Mouse (Mus musculus): ENCODE data around the gene Myocos. TPM values are rescaled to one million over a fixed set of nuclear protein-coding genes. Genes with fewer than 3 reads are reported as not detected.

Myocos gene
- total and polyA plus RNA-seq, 3 experiments = not detected

GRCm38 (mm10) chr1:162601288-162601687, 56.7 kb downstream of the Myocos start:
- no peak overlapping the region for H3K4me3 ChIP-seq (ENCODE audit: low read depth, low read length)
- H3K9me3 ChIP-seq (replicated peaks) = no peaks in the 10 kb centered on the region
- ATAC-seq (ENCODE audit: extremely low read depth, insufficient number of reproducible peaks, low FRiP score, poor library complexity, severe bottlenecking) (no peak), DNase-seq (ENCODE audit: low spot score) (no peak)
- H3K4me1 ChIP-seq (ENCODE audit: insufficient read depth, low read depth, low read length) = no peaks in the 10 kb centered on the region; the same call in 1 of the 2 replicates
- peaks cover 49% of the 10 kb centered on the region for H3K36me3 ChIP-seq (replicated peaks)
- H3K27me3 ChIP-seq (ENCODE audit: insufficient read depth, low read length) = no peaks in the 10 kb centered on the region
- TF ChIP-seq GATA2 (IDR thresholded peaks at IDR 0.05; ENCODE audit: borderline replicate concordance, low read depth, low read length) = no peak
- no peak for TF ChIP-seq GATA1 (IDR thresholded peaks at IDR 0.05; ENCODE audit: borderline replicate concordance, low read length)
- no peak for TF ChIP-seq POLR2AphosphoS5 (IDR thresholded peaks at IDR 0.05; ENCODE audit: insufficient replicate concordance, low read depth, low read length)
- no peak for TF ChIP-seq TAL1 (conservative IDR thresholded peaks at IDR 0.05; ENCODE audit: low read depth, low read length)
- TF ChIP-seq CTCF (IDR thresholded peaks at IDR 0.05; ENCODE audit: low read depth, low read length) = no peak

- no peaks in the 10 kb centered on the region; the same call in 1 of the 2 replicates for H3K4me1 ChIP-seq (ENCODE audit: insufficient read depth, low read depth, low read length)
- DNase-seq (ENCODE audit: low spot score) (no peak), ATAC-seq (ENCODE audit: extremely low read depth, insufficient number of reproducible peaks, low FRiP score, poor library complexity, severe bottlenecking) (no peak)
- H3K9me3 ChIP-seq (replicated peaks) = no peaks in the 10 kb centered on the region
- H3K27me3 ChIP-seq (ENCODE audit: insufficient read depth, low read length) = no peaks in the 10 kb centered on the region
- H3K36me3 ChIP-seq (replicated peaks) = peaks cover 58% of the 10 kb centered on the region
- no peak for TF ChIP-seq CTCF (IDR thresholded peaks at IDR 0.05; ENCODE audit: low read depth, low read length)
- TF ChIP-seq POLR2AphosphoS5 (IDR thresholded peaks at IDR 0.05; ENCODE audit: insufficient replicate concordance, low read depth, low read length) = no peak
- no peak for TF ChIP-seq GATA1 (IDR thresholded peaks at IDR 0.05; ENCODE audit: borderline replicate concordance, low read length)
- TF ChIP-seq TAL1 (conservative IDR thresholded peaks at IDR 0.05; ENCODE audit: low read depth, low read length) = no peak
- no peak for TF ChIP-seq GATA2 (IDR thresholded peaks at IDR 0.05; ENCODE audit: borderline replicate concordance, low read depth, low read length)
- no peak overlapping the region for H3K4me3 ChIP-seq (ENCODE audit: low read depth, low read length)
Observed at GRCm38 (mm10) chr1:162599617-162600016, 58.4 kb downstream of the Myocos start.

- no peaks in the 10 kb centered on the region; the same call in 1 of the 2 replicates for H3K4me1 ChIP-seq (ENCODE audit: insufficient read depth, low read depth, low read length)
- no peak for DNase-seq (ENCODE audit: low spot score)
- H3K36me3 ChIP-seq (replicated peaks) = peaks cover 65% of the 10 kb centered on the region
- H3K27me3 ChIP-seq (ENCODE audit: insufficient read depth, low read length) = no peaks in the 10 kb centered on the region
- no peak overlapping the region for H3K4me3 ChIP-seq (ENCODE audit: low read depth, low read length)
- TF ChIP-seq GATA2 (IDR thresholded peaks at IDR 0.05; ENCODE audit: borderline replicate concordance, low read depth, low read length) = no peak
- no peak for TF ChIP-seq CTCF (IDR thresholded peaks at IDR 0.05; ENCODE audit: low read depth, low read length)
- TF ChIP-seq POLR2AphosphoS5 (IDR thresholded peaks at IDR 0.05; ENCODE audit: insufficient replicate concordance, low read depth, low read length) = no peak
- no peak for TF ChIP-seq TAL1 (conservative IDR thresholded peaks at IDR 0.05; ENCODE audit: low read depth, low read length)
- TF ChIP-seq GATA1 (IDR thresholded peaks at IDR 0.05; ENCODE audit: borderline replicate concordance, low read length) = no peak
- no peaks in the 10 kb centered on the region for H3K9me3 ChIP-seq (replicated peaks)
- no peak for ATAC-seq (ENCODE audit: extremely low read depth, insufficient number of reproducible peaks, low FRiP score, poor library complexity, severe bottlenecking)
Observed at GRCm38 (mm10) chr1:162597379-162598102, 60.5 kb downstream of the Myocos start.

Other genes with a start within 250 kb of the Myocos start
- 0.58 TPM in 1 of 2 replicates, not detected in the other for gene Dnm3, start 180.2 kb downstream of the Myocos start, total RNA-seq (2014; fragmentation: Nextera tagmentation)
- 0.29 and 0.66 TPM in 2 replicates for gene Dnm3, start 180.2 kb downstream of the Myocos start, total RNA-seq (2017)
- 0.12 and 0.27 TPM in 2 replicates for gene Dnm3, start 180.2 kb downstream of the Myocos start, polyA plus RNA-seq (2012)
- gene Mettl13, start 109.7 kb downstream of the Myocos start, total RNA-seq (2014; fragmentation: Nextera tagmentation) = 16.0 and 16.9 TPM in 2 replicates
- 27.0 and 27.6 TPM in 2 replicates for gene Mettl13, start 109.7 kb downstream of the Myocos start, total RNA-seq (2017)
- 16.7 and 17.4 TPM in 2 replicates for gene Mettl13, start 109.7 kb downstream of the Myocos start, polyA plus RNA-seq (2012)
- 68.6 and 69.2 TPM in 2 replicates for gene Vamp4, start 87.7 kb downstream of the Myocos start, total RNA-seq (2014; fragmentation: Nextera tagmentation)
- gene Vamp4, start 87.7 kb downstream of the Myocos start, total RNA-seq (2017) = 36.5 and 46.7 TPM in 2 replicates
- gene Vamp4, start 87.7 kb downstream of the Myocos start, polyA plus RNA-seq (2012) = 19.8 and 20.6 TPM in 2 replicates
- not detected in 2 replicates for gene Myoc, start 19.1 kb downstream of the Myocos start, total RNA-seq (2014; fragmentation: Nextera tagmentation)
- gene Myoc, start 19.1 kb downstream of the Myocos start, total RNA-seq (2017) = 0.11 and 0.12 TPM in 2 replicates
- gene Myoc, start 19.1 kb downstream of the Myocos start, polyA plus RNA-seq (2012) = not detected in 2 replicates
- gene Prrc2c, start 82.3 kb upstream of the Myocos start, total RNA-seq (2014; fragmentation: Nextera tagmentation) = 586 and 595 TPM in 2 replicates
- gene Prrc2c, start 82.3 kb upstream of the Myocos start, total RNA-seq (2017) = 124 and 152 TPM in 2 replicates
- gene Prrc2c, start 82.3 kb upstream of the Myocos start, polyA plus RNA-seq (2012) = 84.7 and 98.0 TPM in 2 replicates
- not detected in 2 replicates for gene Fmo4, start 155.8 kb upstream of the Myocos start, total RNA-seq (2014; fragmentation: Nextera tagmentation)
- 0.22 TPM in 1 of 2 replicates, not detected in the other for gene Fmo4, start 155.8 kb upstream of the Myocos start, total RNA-seq (2017)
- 0.03 TPM in 1 of 2 replicates, not detected in the other for gene Fmo4, start 155.8 kb upstream of the Myocos start, polyA plus RNA-seq (2012)
- not detected in 2 replicates for gene Fmo1, start 208.4 kb upstream of the Myocos start, total RNA-seq (2014; fragmentation: Nextera tagmentation)
- 0.35 and 0.82 TPM in 2 replicates for gene Fmo1, start 208.4 kb upstream of the Myocos start, total RNA-seq (2017)
- not detected in 2 replicates for gene Fmo1, start 208.4 kb upstream of the Myocos start, polyA plus RNA-seq (2012)
- gene Fmo2, start 240.5 kb upstream of the Myocos start, total RNA-seq (2014; fragmentation: Nextera tagmentation) = not detected in 2 replicates
- 0.16 and 0.35 TPM in 2 replicates for gene Fmo2, start 240.5 kb upstream of the Myocos start, total RNA-seq (2017)
- 0.03 TPM in 1 of 2 replicates, not detected in the other for gene Fmo2, start 240.5 kb upstream of the Myocos start, polyA plus RNA-seq (2012)